Mouse (Mus musculus) B cell, adult 62 days (primary cell): ENCODE results near the gene Prkrip1. TPM values are rescaled to one million over a fixed set of nuclear protein-coding genes. Genes with fewer than 3 reads are reported as not detected.

ENCODE experiments used
- total RNA-seq: library from RNA; stranded (reverse); gene quantifications from 4 replicates; pipeline ENCODE4 v1.2.4, GENCODE M21; 2023

Prkrip1 gene
- 19.6 to 44.4 TPM (median 36.7 TPM) in 4 replicates for total RNA-seq

DNA sequence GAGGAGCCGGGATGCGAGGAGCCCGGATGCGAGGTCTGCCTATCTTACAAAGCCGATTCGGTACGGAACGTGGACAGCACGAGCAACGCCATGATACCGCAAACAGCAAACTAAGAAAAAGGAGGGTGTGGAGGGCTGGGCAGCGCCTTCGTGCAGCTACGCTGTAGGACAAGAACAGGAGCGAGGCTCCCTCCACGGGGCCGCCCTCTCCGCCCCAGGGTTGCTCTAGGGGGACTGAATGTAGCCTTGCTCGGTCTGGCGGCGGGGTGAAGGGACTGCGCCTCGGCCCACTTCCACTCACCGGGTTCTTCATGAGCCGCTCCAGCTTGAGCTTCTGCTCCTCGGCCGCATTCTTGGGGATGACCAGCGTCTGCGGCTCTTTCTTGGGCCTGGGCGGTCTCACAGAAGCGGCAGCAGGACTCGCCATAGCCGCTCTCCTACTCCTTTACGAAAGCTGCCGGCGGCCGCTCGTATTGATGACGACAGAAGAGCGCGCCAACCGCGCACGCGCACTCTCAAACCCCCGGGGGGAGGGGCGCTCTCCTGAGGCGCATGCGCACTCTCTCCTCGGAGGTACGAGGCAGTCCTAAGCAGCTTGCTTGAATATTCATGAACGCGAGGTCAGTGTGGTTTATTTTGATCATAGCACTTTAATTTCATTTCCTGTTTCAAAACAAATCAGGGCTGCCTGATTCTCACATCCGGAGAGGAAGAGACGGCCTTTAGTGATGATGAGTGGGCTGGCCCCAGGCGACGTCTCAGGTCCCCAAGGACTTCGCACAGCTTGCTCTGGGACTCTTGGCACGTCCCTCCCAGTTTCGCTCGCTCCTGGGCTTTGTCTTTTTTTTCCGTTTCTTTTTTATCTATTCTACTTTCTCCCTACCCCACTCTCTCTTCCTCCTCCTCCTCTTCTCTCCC, at the start of gene Prkrip1:
Prkrip1 (minus strand) TSS at position 490 of the 918 bp plus-strand sequence.

DNA sequence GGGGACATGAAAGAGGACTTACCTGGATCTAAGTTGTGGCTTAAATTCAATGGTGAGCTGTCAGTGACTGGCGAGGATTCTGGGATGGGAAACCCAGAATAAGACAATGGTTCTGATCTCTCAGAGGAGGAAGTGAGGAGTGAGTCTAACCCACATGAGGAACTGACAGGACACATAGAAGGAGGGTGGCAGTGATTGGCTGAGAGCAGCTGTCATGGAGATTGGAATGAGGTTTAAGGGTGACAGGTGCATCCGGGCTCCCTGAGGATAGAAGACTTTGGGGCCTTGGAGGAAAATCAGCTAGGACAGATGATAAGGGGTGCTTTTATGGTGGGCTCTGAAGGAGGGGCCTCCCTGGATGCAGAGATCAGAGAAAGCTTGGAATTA, 47.7 kb upstream of the Prkrip1 start, which contains the start of gene Sh2b2:
Sh2b2 (minus strand) TSS at position 105 of the 387 bp plus-strand sequence.

DNA sequence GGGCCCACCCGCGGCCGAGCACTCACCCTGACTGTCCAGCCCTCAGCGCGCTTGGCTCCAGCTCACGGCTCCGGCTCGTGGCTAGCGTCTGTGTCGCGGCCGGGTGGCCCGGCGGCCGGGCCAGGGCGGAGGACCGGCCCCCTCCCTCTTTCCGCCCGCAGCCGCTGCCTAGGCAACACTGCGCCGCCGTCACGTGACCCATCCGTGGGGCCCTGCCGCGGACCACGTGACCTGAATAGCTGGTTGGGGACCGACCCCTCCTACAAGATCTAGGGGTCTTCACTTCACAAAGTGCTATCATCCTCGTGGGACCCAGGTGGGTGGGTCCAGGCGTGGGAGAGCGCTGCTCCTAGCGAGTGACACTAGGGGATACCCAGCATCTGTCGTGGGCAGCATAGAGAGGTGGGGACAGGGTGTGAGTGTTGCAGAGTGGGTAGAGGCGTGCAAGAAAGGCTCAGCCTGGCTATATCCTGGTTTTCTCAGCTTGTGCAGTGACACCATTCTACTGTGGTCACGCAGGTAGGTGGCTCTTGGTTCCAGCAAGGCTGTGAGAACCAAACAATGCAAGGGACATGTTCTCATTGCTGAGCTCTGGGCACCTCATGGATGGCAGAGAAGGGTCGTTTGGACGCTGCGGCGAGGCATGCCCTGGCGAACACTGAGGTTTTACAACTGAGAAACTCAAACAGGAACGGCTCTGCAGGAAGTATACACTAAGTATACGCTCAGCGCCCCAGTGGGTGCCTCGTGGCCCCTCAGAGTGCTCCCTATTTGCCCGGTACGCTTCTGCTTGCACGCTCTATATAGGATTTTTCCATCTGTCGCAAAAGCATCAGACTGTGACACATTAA, 28.0 kb downstream of the Prkrip1 start, which contains the start of gene Orai2:
Orai2 (minus strand) TSS at position 202 of the 851 bp plus-strand sequence.

DNA sequence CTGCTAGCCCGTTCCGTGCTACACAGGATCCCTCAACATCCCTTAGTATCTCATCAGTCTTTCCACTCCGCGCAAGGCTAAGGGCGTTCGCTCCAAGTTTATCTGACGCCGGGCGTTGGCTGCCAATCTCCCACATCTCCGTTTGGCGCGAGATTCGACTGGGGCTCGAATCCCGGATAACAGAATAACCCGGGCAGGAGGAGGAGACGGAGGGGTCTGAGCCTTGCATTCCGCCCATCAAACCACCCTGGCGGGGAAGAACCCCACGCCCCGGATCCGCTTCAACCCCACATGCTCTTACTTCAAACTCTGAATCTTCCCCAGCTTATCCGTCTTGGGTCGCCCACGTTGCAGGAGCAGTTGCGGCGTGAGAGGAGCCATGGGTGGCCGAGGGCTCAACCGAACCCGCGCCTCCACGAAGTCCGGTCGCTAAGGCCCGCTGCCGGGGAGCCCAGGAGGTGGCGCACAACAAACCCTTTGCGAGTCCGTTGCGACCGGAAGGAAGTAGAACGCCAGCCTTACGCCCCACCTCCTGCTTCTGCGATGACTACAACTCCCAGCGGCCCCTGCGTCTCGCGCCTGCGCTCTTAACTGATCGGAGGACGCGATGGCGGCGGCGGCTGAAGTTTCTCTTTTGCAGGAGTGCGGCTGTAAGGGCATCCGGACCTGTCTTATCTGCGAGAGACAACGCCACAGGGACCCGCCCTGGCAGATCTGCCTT, 63.0 kb downstream of the Prkrip1 start, which contains the start of the genes Lrwd1 and Alkbh4:
Lrwd1 (minus strand) TSS at position 504 of the 721 bp plus-strand sequence.
Alkbh4 (plus strand) TSS at position 576 of the 721 bp plus-strand sequence.

Other genes with a start within 250 kb of the Prkrip1 start
- gene Ssc4d, start 224.4 kb downstream of the Prkrip1 start, total RNA-seq = 0.51 to 2.4 TPM (median 1.3 TPM) in 4 replicates
- gene Zp3, start 218.9 kb downstream of the Prkrip1 start, total RNA-seq = not detected in 4 replicates
- 31.2 to 37.8 TPM (median 33.0 TPM) in 4 replicates for gene Dtx2, start 204.2 kb downstream of the Prkrip1 start, total RNA-seq
- gene Upk3b, start 160.5 kb downstream of the Prkrip1 start, total RNA-seq = 0.54 to 1.0 TPM (median 0.61 TPM) in 4 replicates
- not detected in 4 replicates for gene Upk3bl, start 144.5 kb downstream of the Prkrip1 start, total RNA-seq
- gene Rasa4, start 115.0 kb downstream of the Prkrip1 start, total RNA-seq = 14.8 to 21.8 TPM (median 18.1 TPM) in 4 replicates
- 54.5 to 72.5 TPM (median 67.0 TPM) in 4 replicates for gene Polr2j, start 82.3 kb downstream of the Prkrip1 start, total RNA-seq
- gene Lrwd1, start 62.9 kb downstream of the Prkrip1 start, total RNA-seq = 26.5 to 30.0 TPM (median 27.8 TPM) in 4 replicates
- 8.9 to 15.0 TPM (median 10.9 TPM) in 4 replicates for gene Alkbh4, start 62.8 kb downstream of the Prkrip1 start, total RNA-seq
- 58.7 to 73.7 TPM (median 62.0 TPM) in 4 replicates for gene Orai2, start 28.2 kb downstream of the Prkrip1 start, total RNA-seq
- gene Sh2b2, start 47.6 kb upstream of the Prkrip1 start, total RNA-seq = 15.2 to 18.6 TPM (median 15.7 TPM) in 4 replicates